Mouse (Mus musculus) C2C12 (cell line): ENCODE results near the gene Pter. TPM values are rescaled to one million over a fixed set of nuclear protein-coding genes. Genes with fewer than 3 reads are reported as not detected.
A peak's percentile ranks its signal among the peaks of the same experiment; 100 is the strongest.

Experiments
- H3K27me3 ChIP-seq: one replicate; pipeline ENCODE4 v1.6.1; 2011; ENCODE audit not compliant: control insufficient read depth, insufficient read depth, insufficient read length
- H3K36me3 ChIP-seq: one replicate; pipeline ENCODE4 v1.6.1; 2011; ENCODE audit not compliant: control insufficient read depth, insufficient read depth
- H3K4me3 ChIP-seq: one replicate; pipeline ENCODE4 v1.5.1; 2011; ENCODE audit warnings: mild to moderate bottlenecking, control low read depth; ENCODE audit not compliant: poor library complexity, insufficient read depth, severe bottlenecking
- H3K79me2 ChIP-seq: one replicate; pipeline ENCODE4 v1.6.1; 2011; ENCODE audit not compliant: control insufficient read depth, insufficient read depth
- H3K79me3 ChIP-seq: one replicate; pipeline ENCODE4 v1.6.1; 2011; ENCODE audit warnings: low read depth, control low read depth
- H3ac ChIP-seq: one replicate; pipeline ENCODE3; 2011; ENCODE audit warnings: low read depth; ENCODE audit not compliant: control insufficient read depth, insufficient read length
- CEBPB ChIP-seq: IDR thresholded peaks from one replicate; pipeline ENCODE4 v1.6.1; 2011; ENCODE audit warnings: low read depth, mild to moderate bottlenecking, control low read depth, moderate library complexity
- CTCF ChIP-seq: IDR thresholded peaks from one replicate; pipeline ENCODE4 v1.5.1; 2011; ENCODE audit not compliant: control insufficient read depth, insufficient read depth, insufficient read length
- FOSL1 ChIP-seq: IDR thresholded peaks from one replicate; pipeline ENCODE4 v1.8.0; 2011; ENCODE audit warnings: mild to moderate bottlenecking, low read length; ENCODE audit not compliant: poor library complexity, insufficient read depth, severe bottlenecking
- MAX ChIP-seq: IDR thresholded peaks from one replicate; pipeline ENCODE4 v1.6.1; 2011; ENCODE audit warnings: mild to moderate bottlenecking, control low read depth
- MYOD1 ChIP-seq: IDR thresholded peaks from one replicate; pipeline ENCODE4 v1.6.1; 2011; ENCODE audit warnings: low read depth; ENCODE audit not compliant: control insufficient read depth, insufficient read length
- MYOG ChIP-seq: IDR thresholded peaks from one replicate; pipeline ENCODE4 v1.6.1; 2011; ENCODE audit not compliant: control insufficient read depth, insufficient read length; ENCODE audit errors: extremely low read depth
- USF1 ChIP-seq: IDR thresholded peaks from one replicate; pipeline ENCODE4 v1.6.1; 2011; ENCODE audit warnings: low read depth, mild to moderate bottlenecking, control low read depth, moderate library complexity
- polyA plus RNA-seq: library from polyadenylated mRNA; unstranded; fragments of >200 nt; fragmentation: generic; extraction: Trizol; gene quantifications from one replicate; pipeline ENCODE4 v1.2.1, GENCODE M21; 2012; ENCODE audit warnings: missing spikeins

Pter gene
- polyA plus RNA-seq, 1 experiment: 2.7 TPM

GRCm38 (mm10) chr2:13010460-13011341, 86.9 kb downstream of the Pter start:
- Histone ChIP-seq H3K79me3 (no peaks in the 10 kb centered on the region), H3K36me3 (no peaks in the 10 kb centered on the region), H3K79me2 (no peaks in the 10 kb centered on the region), H3K27me3 (peaks cover 23% of the 10 kb centered on the region), H3K4me3 (no peak overlapping the region), H3ac (no peak overlapping the region)
- TF ChIP-seq CTCF (peak; percentile 12), MYOD1 (no peak), FOSL1 (no peak), USF1 (no peak), MYOG (no peak), MAX (no peak), CEBPB (no peak)

- Histone ChIP-seq H3K27me3 (peaks cover 23% of the 10 kb centered on the region), H3K79me3 (no peaks in the 10 kb centered on the region), H3K79me2 (no peaks in the 10 kb centered on the region), H3ac (no peak within 1 kb of the TSS), H3K4me3 (no peak within 1 kb of the TSS), H3K36me3 (no peaks in the 10 kb centered on the region)
- TF ChIP-seq USF1 (no peak), CEBPB (no peak), FOSL1 (no peak), MAX (no peak)
Measured at GRCm38 (mm10) chr2:13011472-13011871, 87.6 kb downstream of the Pter start, which contains the start of gene C1ql3. Gene C1ql3, minus strand, starts transcription at chr2:13011806.

GRCm38 (mm10) chr2:13011973-13012372, 88.1 kb downstream of the Pter start:
- Histone ChIP-seq H3K79me2 (no peaks in the 10 kb centered on the region), H3K4me3 (no peak overlapping the region), H3K36me3 (no peaks in the 10 kb centered on the region), H3K79me3 (no peaks in the 10 kb centered on the region), H3ac (no peak overlapping the region), H3K27me3 (peaks cover 23% of the 10 kb centered on the region)
- no peak for TF ChIP-seq FOSL1
- no peak for TF ChIP-seq CEBPB
- TF ChIP-seq CTCF: no peak
- no peak for TF ChIP-seq MYOD1
- TF ChIP-seq MAX: no peak
- TF ChIP-seq USF1: no peak
- no peak for TF ChIP-seq MYOG

- Histone ChIP-seq H3K36me3 (no peaks in the 10 kb centered on the region), H3K27me3 (peaks cover 8% of the 10 kb centered on the region), H3K79me3 (no peaks in the 10 kb centered on the region), H3K4me3 (no peak overlapping the region), H3K79me2 (no peaks in the 10 kb centered on the region), H3ac (no peak overlapping the region)
- TF ChIP-seq MYOD1: no peak
- TF ChIP-seq CEBPB: no peak
- no peak for TF ChIP-seq USF1
- TF ChIP-seq FOSL1: no peak
- TF ChIP-seq MYOG: no peak
- no peak for TF ChIP-seq CTCF
- TF ChIP-seq MAX: no peak
Measured at GRCm38 (mm10) chr2:13018382-13018781, 94.5 kb downstream of the Pter start.

- H3K4me3 ChIP-seq: no peak overlapping the region
- TF ChIP-seq CTCF: no peak
- no peak for TF ChIP-seq USF1
- no peak for TF ChIP-seq MAX
- TF ChIP-seq FOSL1: no peak
- no peak for TF ChIP-seq CEBPB
- TF ChIP-seq MYOG: no peak
- TF ChIP-seq MYOD1: no peak
Measured at GRCm38 (mm10) chr2:13018861-13019260, 95.0 kb downstream of the Pter start.

GRCm38 (mm10) chr2:13038772-13039171, 114.9 kb downstream of the Pter start:
- no peak overlapping the region for H3K4me3 ChIP-seq
- peaks cover 4% of the 10 kb centered on the region for H3K27me3 ChIP-seq
- no peaks in the 10 kb centered on the region for H3K36me3 ChIP-seq
- TF ChIP-seq MYOG (no peak), MAX (no peak), FOSL1 (no peak), USF1 (no peak), MYOD1 (no peak), CEBPB (no peak), CTCF (no peak)
- H3K79me2 ChIP-seq: no peaks in the 10 kb centered on the region
- no peaks in the 10 kb centered on the region for H3K79me3 ChIP-seq
- H3ac ChIP-seq: no peak overlapping the region

More at GRCm38 (mm10) chr2:13018861-13019260, 95.0 kb downstream of the Pter start:
- Histone ChIP-seq H3K79me3 (no peaks in the 10 kb centered on the region), H3K79me2 (no peaks in the 10 kb centered on the region), H3K27me3 (peaks cover 8% of the 10 kb centered on the region), H3ac (no peak overlapping the region), H3K36me3 (no peaks in the 10 kb centered on the region)
